Mouse (Mus musculus): ENCODE measurements at regions not wholly inside any gene's neighbourhood (a gene's known extent, or its start where the extent isn't known, plus 50 kb on each side); places are given as distances from the start of the nearest gene placed in this dataset.

DNA sequence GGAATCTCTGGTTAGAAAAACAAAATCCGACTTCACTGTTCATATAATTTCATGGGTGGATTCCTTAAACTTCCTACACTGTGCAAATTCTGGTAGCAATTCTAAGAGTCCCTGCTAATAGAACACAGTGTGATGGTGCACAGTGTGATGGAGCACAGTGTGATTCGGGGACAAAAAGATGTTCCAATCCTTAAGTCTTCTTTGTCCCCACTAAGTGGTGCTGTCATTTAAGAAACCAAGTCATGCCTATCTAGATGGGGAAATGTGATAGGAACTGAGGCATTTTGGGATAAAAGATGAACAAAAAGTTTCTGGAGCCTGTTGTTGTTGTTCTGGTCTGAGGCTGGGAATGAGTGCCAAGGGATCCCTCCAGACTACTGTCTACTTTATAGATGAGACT lies 145.3 kb downstream of the Edem1 start:
- 89% methylated on average over 2 of the region's 2 CpGs for WGBS
- H3K9me3 ChIP-seq, result no peaks in the 10 kb centered on the region
- H3K27me3 ChIP-seq (ENCODE audit: insufficient read depth, poor library complexity, severe bottlenecking), result no peaks in the 10 kb centered on the region
- H3K4me3 ChIP-seq, result no peak overlapping the region
- DNase-seq (ENCODE audit: low spot score), result no peak
- H3K36me3 ChIP-seq, result no peaks in the 10 kb centered on the region
- no peak overlapping the region for H3K27ac ChIP-seq
- no peaks in the 10 kb centered on the region for H3K4me1 ChIP-seq (replicated peaks)

GRCm38 (mm10) chr6:108989506-108989905 lies 161.1 kb downstream of the Edem1 start:
- no peak overlapping the region for H3K4me3 ChIP-seq
- no peaks in the 10 kb centered on the region for H3K27me3 ChIP-seq (ENCODE audit: insufficient read depth, poor library complexity, severe bottlenecking)
- no peaks in the 10 kb centered on the region for H3K4me1 ChIP-seq (replicated peaks)
- H3K27ac ChIP-seq, result no peak overlapping the region
- 92% methylated on average over 4 of the region's 4 CpGs for WGBS
- no peaks in the 10 kb centered on the region for H3K9me3 ChIP-seq
- no peaks in the 10 kb centered on the region for H3K36me3 ChIP-seq
- DNase-seq (ENCODE audit: low spot score), result no peak

DNA sequence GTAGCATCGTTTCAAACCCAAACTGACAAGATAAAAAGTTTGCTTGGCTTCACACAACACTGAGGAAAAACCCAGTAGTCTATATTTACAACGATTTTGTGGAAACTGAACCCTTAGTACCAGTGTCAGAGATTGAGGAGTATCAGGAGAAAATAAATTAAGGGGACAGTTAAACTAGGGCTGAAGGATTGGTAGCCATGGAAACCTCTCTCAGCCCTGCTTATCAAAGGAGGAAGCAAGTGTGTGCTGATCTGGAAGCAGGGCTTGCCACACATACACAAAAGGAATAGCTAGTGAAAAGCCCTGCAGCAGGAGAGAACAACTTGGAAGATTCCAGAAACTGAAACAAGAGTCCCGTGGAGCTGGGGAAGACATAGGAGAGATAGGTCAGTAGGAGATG lies 165.3 kb downstream of the Edem1 start:
- 69% methylated on average over 3 of the region's 3 CpGs for WGBS

GRCm38 (mm10) chr6:109004443-109004842 lies 176.0 kb downstream of the Edem1 start:
- Histone ChIP-seq H3K27me3 (ENCODE audit: insufficient read depth, poor library complexity, severe bottlenecking) (no peaks in the 10 kb centered on the region), H3K4me1 (replicated peaks) (no peaks in the 10 kb centered on the region), H3K9me3 (no peaks in the 10 kb centered on the region), H3K36me3 (no peaks in the 10 kb centered on the region), H3K4me3 (no peak overlapping the region), H3K27ac (no peak overlapping the region)
- WGBS, result 79% methylated on average over 2 of the region's 2 CpGs
- DNase-seq (ENCODE audit: low spot score), result no peak

More for the DNA sequence above, 165.3 kb downstream of the Edem1 start:
- no peaks in the 10 kb centered on the region for H3K4me1 ChIP-seq (replicated peaks)
- no peak overlapping the region for H3K4me3 ChIP-seq
- no peaks in the 10 kb centered on the region for H3K36me3 ChIP-seq
- H3K9me3 ChIP-seq, result no peaks in the 10 kb centered on the region
- no peak overlapping the region for H3K27ac ChIP-seq
- no peak for DNase-seq (ENCODE audit: low spot score)
- no peaks in the 10 kb centered on the region for H3K27me3 ChIP-seq (ENCODE audit: insufficient read depth, poor library complexity, severe bottlenecking)

GRCm38 (mm10) chr6:109009364-109009763 lies 180.9 kb downstream of the Edem1 start:
- Histone ChIP-seq H3K36me3 (no peaks in the 10 kb centered on the region), H3K4me1 (replicated peaks) (no peaks in the 10 kb centered on the region), H3K27ac (no peak overlapping the region), H3K4me3 (no peak overlapping the region), H3K27me3 (ENCODE audit: insufficient read depth, poor library complexity, severe bottlenecking) (no peaks in the 10 kb centered on the region), H3K9me3 (no peaks in the 10 kb centered on the region)
- no peak for DNase-seq (ENCODE audit: low spot score)
- 92% methylated on average over 3 of the region's 3 CpGs for WGBS

- no peak overlapping the region for H3K27ac ChIP-seq
- WGBS, result 73% methylated on average over 4 of the region's 4 CpGs
- DNase-seq (ENCODE audit: low spot score), result no peak
Measured at GRCm38 (mm10) chr6:109009793-109010192, 181.4 kb downstream of the Edem1 start.

GRCm38 (mm10) chr6:109019731-109020130 lies 191.3 kb downstream of the Edem1 start:
- Histone ChIP-seq H3K27ac (no peak overlapping the region), H3K9me3 (no peaks in the 10 kb centered on the region), H3K4me1 (replicated peaks) (no peaks in the 10 kb centered on the region), H3K27me3 (ENCODE audit: insufficient read depth, poor library complexity, severe bottlenecking) (no peaks in the 10 kb centered on the region), H3K36me3 (no peaks in the 10 kb centered on the region), H3K4me3 (no peak overlapping the region)
- no peak for DNase-seq (ENCODE audit: low spot score)
- WGBS, result 93% methylated on average over 2 of the region's 2 CpGs

More at GRCm38 (mm10) chr6:109009793-109010192, 181.4 kb downstream of the Edem1 start:
- no peaks in the 10 kb centered on the region for H3K9me3 ChIP-seq
- no peaks in the 10 kb centered on the region for H3K36me3 ChIP-seq
- H3K4me3 ChIP-seq, result no peak overlapping the region
- no peaks in the 10 kb centered on the region for H3K4me1 ChIP-seq (replicated peaks)
- no peaks in the 10 kb centered on the region for H3K27me3 ChIP-seq (ENCODE audit: insufficient read depth, poor library complexity, severe bottlenecking)

All from hindbrain, embryonic 10.5 days (tissue).